Mouse (Mus musculus) brain, embryonic 14.5 days (tissue): ENCODE measurements around the gene Grid2.

Experiments
- CTCF ChIP-seq: fragments of 200-500 bp; IDR thresholded peaks from 2 replicates; pipeline ENCODE4 v1.5.1; 2012; ENCODE audit warnings: inconsistent platforms, mild to moderate bottlenecking, moderate library complexity, borderline replicate concordance; ENCODE audit not compliant: insufficient read depth, insufficient read length; ENCODE audit errors: extremely low read depth
- POLR2A ChIP-seq: fragments of 200-500 bp; IDR thresholded peaks from 2 replicates; pipeline ENCODE4 v1.6.1; 2012; ENCODE audit warnings: mild to moderate bottlenecking, inconsistent platforms, borderline replicate concordance; ENCODE audit not compliant: poor library complexity, insufficient read depth, insufficient read length, severe bottlenecking; ENCODE audit errors: extremely low read depth

- TF ChIP-seq CTCF (no peak), POLR2A (no peak)
These were observed 1351.4 kb downstream of the Grid2 start for GRCm38 (mm10) chr6:64607041-64607440.
